Mouse (Mus musculus): ENCODE data around the gene Tmtc2.

DNA sequence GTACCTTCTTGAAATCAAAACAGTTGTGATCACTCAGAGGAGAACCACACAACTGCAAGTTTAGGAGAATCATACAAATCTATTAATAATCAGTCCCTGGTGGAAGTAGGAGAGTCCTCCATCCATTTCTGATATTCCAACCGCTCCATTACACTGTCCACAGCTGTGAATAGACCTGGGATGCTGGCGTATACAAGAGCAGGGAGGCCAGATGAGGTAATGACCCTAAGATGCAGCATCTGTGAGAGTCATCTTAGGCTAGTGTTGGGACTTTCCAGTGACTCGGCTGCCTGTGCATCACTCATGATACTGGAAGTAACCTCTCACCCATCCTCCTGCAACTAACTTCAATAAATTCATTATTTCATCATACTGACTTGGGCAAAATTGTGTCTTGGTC is 293.3 kb downstream of the Tmtc2 start:
- TF ChIP-seq CTCF (IDR thresholded peaks at IDR 0.05; ENCODE audit: borderline replicate concordance, extremely low read depth, insufficient read depth, insufficient read length): no peak
- TF ChIP-seq POLR2A (IDR thresholded peaks at IDR 0.05; ENCODE audit: borderline replicate concordance, extremely low read depth, insufficient read depth, insufficient read length, poor library complexity, severe bottlenecking): no peak
